Mouse (Mus musculus) natural killer cell, adult 2 months (primary cell): ENCODE results near the gene Bdnf.

Experiments
- DNase-seq, 2 experiments: peaks; one replicate each; pipeline ENCODE4 v3.0.0; 2022; ENCODE audit warnings: low spot score in 2 of 2

Gene Bdnf

DNA sequence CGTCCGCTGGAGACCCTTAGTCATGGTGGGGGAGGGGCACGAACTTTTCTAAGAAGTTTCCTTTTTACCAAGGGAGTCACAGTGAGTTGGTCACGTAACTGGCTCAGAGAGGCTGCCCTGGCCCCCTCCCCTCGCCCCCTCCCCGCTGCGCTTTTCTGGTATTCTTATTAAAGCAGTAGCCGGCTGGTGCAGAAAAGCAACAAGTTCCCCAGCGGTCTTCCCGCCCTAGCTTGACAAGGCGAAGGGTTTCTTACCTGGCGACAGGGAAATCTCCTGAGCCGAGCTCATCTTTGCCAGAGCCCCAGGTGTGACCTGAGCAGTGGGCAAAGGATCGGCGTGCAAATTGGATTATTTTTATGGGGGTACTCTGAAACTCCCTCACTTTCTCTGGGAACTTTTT lies at the start of gene Bdnf:
Gene Bdnf (plus strand): TSS at position 169 of the 400 bp plus-strand sequence.
- DNase-seq = no peak

GRCm38 (mm10) chr2:109626864-109627263 lies 47.6 kb upstream of the Bdnf start:
- no peak for DNase-seq

DNA sequence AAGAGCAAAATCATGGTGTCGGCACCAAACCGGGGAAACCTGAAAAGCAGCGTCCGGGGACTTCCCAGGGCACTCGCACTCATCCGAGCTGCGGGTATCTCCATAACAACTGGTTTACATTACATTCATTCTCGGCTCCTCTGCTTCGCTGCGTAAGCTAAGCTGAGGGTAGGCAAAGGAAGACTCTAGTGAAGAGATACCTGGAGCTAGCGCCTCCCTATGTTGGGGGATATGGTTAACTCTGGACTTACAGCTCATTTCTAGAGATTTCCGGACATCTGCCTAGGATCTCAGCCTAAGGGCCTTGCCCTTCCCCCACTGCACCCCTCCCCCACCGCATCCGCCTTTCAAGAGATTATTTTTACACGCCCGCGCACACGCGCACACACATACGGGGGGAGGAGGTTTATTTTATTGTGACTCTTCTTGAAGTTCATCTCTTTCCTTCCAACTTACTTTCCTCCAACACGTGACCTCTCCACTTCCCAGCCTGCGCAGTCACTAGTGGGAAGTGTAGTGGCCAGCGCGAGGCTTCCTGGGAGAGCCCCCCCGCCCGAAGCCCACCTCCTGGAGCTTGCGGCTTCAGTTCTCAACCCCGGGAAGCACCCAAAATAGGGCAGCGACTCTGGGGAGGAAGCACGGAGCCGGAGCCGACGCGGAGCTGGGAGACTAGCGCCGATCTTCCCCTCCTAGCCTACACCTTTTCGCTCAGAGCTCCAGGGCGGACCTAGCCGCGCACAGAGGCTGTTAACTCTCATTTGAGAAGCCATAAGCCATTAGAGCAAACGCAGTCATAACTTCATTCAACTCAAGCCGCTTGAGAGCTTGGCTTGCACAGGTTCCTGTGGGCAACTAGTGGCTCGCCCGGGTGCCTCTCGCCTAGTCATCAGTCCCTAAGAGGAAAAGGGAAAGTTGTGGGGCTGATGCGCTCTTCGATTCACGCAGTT lies 718 bp upstream of the Bdnf start:
- no peak for DNase-seq

- no peak for DNase-seq
Measured at GRCm38 (mm10) chr2:109675051-109675450, 551 bp downstream of the Bdnf start.

- DNase-seq = no peak
Measured at GRCm38 (mm10) chr2:109675973-109676617, 1.6 kb downstream of the Bdnf start.

DNA sequence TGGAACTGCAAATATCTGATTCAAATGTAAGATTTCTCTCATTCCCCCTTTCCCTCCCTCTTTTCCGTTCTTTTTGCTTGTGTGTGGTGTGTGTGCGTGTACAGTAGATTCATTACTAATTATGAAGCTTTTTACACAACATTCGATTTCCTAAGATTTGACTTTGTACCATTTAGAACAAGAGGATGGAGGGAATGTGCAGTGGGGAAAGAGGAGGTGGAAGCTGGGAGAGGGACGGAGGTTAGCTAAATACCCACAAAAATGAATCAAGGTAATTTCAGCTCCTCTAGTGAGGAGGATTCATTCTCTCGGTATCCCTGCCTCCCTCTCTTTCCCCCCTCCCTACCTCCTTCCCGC lies 2.1 kb downstream of the Bdnf start:
- DNase-seq = no peak

DNA sequence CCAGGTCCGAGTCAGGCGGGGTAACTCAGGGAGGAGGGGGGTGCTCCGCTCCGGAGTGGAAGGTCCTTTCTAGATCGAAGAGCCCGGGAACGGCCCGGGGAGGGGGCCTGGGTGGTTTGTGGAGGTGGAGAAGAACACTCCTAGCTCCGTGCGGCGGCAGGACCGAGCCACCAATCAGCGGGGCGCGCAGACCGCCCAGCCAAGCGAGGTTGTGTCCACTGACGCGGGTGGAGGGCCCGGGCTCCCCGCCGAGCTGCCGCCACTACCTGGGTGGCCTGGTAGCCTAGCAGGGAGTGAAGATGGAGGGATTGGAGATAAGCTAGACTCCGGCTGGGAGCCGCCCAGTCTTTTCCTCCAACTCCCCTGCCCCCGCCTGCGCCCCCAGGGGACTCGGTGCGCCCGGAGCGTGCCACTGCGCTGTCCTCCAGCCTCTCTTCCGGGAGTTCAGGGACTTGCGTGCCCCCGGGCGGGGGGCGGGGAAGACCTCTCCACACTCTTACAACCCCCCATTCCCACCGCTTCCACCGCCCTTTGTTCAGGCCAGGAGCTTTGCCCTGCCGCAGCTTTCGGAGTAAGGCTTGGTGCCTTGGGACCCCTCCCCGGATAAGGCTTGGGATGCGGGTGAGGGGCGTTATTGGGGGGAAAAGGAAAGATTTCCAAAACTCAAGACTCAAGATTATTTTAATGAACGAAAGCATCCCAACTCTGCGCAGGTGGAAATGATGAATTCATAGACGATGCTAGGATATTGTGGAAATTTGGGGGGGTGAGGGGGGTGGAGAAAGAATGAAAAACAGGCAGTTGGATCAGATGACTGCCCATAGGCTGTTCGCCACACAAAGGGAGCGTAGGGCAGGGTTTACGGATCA lies 3.0 kb downstream of the Bdnf start:
- no peak for DNase-seq

- no peak for DNase-seq
Measured at GRCm38 (mm10) chr2:109678090-109678409, 3.5 kb downstream of the Bdnf start.

DNA sequence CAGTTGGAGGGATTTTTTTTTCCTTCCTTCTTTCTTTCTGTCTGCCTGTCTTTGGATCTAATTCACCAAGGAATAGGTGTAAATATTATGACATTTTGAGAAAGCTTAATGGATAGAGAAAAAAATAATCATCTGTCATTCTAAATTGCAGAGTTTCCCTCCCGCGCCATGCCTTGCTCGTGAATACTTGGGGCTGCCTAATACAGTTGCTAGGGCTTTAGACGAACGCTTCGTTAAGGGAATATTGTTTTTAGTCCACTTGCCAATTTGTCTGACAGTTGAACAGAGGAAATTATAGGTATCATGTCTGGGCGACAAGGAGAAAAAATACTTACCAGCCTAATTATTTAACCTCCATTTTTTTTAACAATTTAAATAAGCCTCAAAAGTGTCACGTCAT lies 4.0 kb downstream of the Bdnf start:
- DNase-seq = no peak

DNA sequence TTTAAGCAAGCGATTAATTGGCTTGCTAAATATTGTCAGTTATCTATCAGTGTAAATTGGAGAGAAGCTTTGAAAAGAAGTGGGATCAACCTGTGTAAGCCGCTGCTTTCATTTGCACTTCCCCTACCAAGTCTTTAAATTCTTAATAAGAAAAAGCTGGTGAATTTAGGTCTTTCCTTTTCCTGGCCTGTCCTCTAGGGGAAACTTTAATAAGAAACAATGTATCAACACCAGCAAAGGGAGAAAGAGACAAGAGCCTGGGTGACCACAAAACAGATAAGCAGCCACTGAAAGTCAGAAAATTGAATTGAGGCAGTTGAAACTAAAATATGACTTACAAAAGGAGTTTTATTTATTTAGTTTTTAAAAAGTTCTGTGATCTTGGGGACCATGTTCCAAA lies 4.9 kb downstream of the Bdnf start:
- DNase-seq = no peak

DNA sequence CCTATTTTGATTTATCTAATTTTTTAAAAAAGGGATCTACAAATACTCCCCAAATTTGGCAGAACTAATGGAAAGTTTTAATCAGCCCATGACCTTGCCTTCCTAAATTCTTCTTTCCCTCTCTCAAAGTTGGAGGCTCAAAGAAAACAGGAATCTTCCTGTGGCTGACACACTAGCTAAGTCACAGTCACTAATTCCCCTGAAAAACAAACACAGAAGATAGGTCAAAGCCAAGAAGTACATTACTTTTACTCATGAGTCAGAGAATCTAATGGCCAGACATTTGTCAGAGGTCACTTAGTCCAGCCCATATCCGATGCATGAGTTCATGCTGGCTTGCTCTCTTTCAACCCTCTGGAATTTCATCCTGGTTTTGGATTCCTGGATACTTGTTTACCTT lies 6.6 kb downstream of the Bdnf start:
- no peak for DNase-seq

DNA sequence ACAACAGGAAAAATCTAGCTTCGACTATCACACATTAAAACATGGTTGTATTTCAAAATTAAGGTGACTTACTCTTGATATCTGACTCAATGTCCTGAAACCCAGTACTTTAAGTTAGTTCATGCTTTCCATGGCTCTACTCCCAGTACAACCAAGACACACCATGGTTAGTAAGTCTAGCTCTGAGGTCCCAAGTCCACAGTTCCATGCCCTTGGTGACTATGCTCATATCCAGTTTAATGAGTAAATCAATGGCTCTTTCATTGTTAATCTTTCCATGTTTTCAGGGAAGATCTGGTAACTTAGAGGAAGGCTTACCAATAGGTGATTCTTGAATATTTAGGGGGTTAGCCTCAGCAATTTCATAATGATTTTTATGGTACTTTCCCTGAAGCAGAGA lies 14.2 kb downstream of the Bdnf start:
- DNase-seq = no peak

DNA sequence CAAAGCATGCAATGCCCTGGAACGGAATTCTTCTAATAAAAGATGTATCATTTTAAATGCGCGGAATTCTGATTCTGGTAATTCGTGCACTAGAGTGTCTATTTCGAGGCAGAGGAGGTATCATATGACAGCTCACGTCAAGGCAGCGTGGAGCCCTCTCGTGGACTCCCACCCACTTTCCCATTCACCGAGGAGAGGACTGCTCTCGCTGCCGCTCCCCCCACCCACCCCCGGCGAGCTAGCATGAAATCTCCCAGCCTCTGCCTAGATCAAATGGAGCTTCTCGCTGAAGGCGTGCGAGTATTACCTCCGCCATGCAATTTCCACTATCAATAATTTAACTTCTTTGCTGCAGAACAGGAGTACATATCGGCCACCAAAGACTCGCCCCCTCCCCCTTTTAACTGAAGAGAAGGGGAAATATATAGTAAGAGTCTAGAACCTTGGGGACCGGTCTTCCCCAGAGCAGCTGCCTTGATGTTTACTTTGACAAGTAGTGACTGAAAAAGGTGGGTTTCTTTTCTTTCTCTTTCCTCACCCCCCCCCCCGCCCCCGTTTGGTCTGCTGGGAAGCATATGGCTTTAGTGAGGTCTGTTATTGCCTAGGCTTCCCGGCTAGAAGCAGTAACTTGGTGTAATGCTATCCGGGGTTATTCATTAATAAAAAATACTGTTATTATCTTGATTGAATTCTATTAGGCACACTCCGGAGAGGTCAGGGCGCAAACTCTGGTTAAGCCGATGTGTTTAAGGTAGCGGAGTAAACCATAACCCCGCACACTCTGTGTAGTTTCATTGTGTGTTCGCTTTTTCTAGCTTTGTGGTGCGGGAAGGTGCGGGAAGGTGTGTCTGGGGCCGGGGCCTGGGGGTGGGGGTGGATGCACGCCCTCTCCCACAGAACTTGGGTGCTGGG lies 18.0 kb downstream of the Bdnf start:
- DNase-seq = no peak

GRCm38 (mm10) chr2:109693178-109694115 lies 18.9 kb downstream of the Bdnf start:
- no peak for DNase-seq

DNA sequence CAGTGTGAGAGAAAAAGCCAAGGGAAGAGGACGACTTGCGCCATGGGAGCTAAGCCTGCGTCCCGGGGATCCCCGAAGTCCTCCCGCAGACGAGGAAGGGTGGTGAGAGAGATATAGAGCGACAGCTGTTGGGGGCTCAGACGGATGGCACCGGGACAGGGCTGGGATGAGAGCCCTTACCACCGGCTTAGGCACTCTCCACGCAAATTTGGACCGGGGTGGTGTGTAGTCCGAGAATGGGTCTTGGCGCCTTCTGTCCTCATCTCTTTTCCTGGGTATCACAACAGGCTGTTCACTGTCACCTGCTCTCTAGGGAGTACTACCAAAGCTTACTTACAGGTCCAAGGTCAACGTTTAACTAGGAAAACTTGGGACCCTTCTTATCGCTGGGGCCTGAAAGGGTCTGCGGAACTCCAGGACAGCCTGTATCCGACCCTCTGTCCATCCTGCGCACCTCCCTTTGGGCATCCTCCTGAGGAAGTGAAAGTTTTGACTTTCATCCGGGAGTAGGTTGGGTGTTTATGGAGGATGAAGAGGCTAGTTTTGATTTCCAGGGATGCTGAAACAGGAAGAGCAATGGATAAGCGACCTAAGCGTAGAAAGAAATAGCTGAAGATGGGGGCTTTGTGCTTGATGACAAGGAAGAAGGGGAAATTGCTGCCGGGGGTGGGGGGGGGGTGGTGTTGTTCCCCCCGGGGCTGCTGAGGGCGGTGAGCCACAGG lies 19.8 kb downstream of the Bdnf start:
- no peak for DNase-seq

DNA sequence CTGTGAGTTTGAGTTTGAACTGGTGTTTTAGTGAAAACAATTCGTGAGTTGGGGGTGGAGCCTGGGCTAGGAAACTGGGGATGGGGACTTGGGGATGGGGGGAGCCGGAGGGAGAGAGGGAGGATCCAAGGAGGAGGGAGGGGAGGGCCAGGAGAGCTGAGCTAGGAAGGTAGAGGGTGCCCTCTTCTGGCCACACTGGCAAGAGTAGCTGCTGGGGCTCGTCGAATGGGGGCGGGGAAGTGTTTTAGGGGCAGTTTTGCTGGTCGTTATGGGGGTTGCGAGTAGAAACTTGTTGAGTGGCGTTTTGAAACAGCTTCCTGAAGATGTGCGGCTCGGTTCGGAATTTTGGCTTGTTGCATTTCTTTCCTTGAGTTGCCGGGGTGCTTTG lies 20.3 kb downstream of the Bdnf start:
- no peak for DNase-seq

- no peak for DNase-seq
Measured at GRCm38 (mm10) chr2:109697151-109697550, 22.7 kb downstream of the Bdnf start.

DNA sequence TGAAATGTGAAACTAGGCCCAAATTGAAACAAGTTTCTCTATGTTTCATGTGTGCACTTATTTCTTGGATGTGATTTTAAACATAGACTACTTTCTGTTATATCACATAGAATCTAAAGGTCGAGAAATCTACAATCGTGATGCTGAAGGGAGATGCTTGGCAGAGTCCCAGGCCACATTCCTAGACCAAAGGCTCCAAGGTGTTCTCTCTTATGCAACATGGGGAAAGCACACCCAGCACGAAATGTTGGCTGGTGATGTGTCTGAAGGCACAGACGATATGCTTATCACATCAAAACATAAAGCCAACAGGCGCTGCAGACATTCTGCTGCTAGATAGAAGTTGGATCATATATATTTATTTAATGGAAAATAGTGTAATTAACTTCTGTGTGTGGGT lies 25.8 kb downstream of the Bdnf start:
- DNase-seq = no peak

- DNase-seq = no peak
Measured at GRCm38 (mm10) chr2:109703588-109703987, 29.1 kb downstream of the Bdnf start.

DNA sequence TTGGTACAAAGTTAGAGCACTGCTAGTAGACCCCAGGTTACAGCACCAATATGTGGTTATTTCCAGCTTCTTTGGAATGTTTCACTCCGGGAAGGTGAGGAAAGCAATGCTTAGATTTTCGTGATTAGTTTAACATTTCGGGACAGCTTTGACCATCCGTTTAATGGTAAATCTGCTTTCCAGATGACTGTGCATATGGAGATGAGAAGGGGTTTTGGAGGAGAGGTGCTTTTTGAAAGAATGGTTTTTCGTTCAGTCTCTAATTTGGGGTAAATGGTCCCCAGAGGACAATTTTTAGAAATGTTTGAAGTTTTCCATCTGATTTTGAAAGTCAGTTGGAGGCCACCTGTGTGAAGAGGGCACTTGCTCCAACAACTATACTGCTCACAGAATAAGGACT lies 29.6 kb downstream of the Bdnf start:
- DNase-seq = no peak
